Mouse (Mus musculus) small intestine, adult 2 months (tissue): ENCODE measurements around the gene Hist1h3d. TPM values are rescaled to one million over a fixed set of nuclear protein-coding genes. Genes with fewer than 3 reads are reported as not detected.
A peak's percentile ranks its signal among the peaks of the same experiment; 100 is the strongest.
"Not testable (repeated sequence)": the region's sequence is repeated elsewhere in the genome, so short reads cannot be mapped to it uniquely, and the experiment has no call there.

Source experiments
- H3K27ac ChIP-seq: fragments of 200-500 bp; 2 replicates; pipeline ENCODE4 v1.5.1; 2012; ENCODE audit warnings: low read depth, low read length, control low read depth, inconsistent platforms; ENCODE audit not compliant: insufficient read depth
- H3K27me3 ChIP-seq: fragments of 200-500 bp; 2 replicates; pipeline ENCODE4 v1.6.1; 2012; ENCODE audit warnings: mild to moderate bottlenecking, moderate library complexity, low read length, inconsistent platforms; ENCODE audit not compliant: control insufficient read depth, insufficient read depth
- H3K36me3 ChIP-seq: fragments of 200-500 bp; 2 replicates; pipeline ENCODE4 v1.6.1; 2012; ENCODE audit warnings: mild to moderate bottlenecking, low read length, control low read depth, inconsistent platforms; ENCODE audit not compliant: control insufficient read depth, insufficient read depth
- H3K4me1 ChIP-seq: fragments of 200-500 bp; 2 replicates; pipeline ENCODE4 v1.6.1; 2012; ENCODE audit warnings: low read length, inconsistent platforms, mixed read lengths; ENCODE audit not compliant: control insufficient read depth, insufficient read depth, insufficient read length
- H3K4me3 ChIP-seq: fragments of 200-500 bp; 2 replicates; pipeline ENCODE4 v1.5.1; 2012; ENCODE audit warnings: low read depth, mild to moderate bottlenecking, control low read depth, inconsistent platforms, low read length, moderate library complexity
- CTCF ChIP-seq: fragments of 200-500 bp; IDR thresholded peaks from 2 replicates; pipeline ENCODE4 v1.5.1; 2012; ENCODE audit warnings: low read depth, mild to moderate bottlenecking, control low read depth, inconsistent platforms, low read length, moderate library complexity, mixed read lengths; ENCODE audit not compliant: insufficient replicate concordance, insufficient read length; ENCODE audit errors: extremely low read depth
- POLR2A ChIP-seq: fragments of 200-500 bp; IDR thresholded peaks from 2 replicates; pipeline ENCODE4 v1.6.1; 2012; ENCODE audit warnings: low read depth, mild to moderate bottlenecking, control low read depth, inconsistent platforms, low read length, moderate library complexity
- WGBS: fragments of 180-500 bp; shearing (Covaris S2); methylation state at CpG from one replicate; pipeline ENCODE4 v1.1.7; 2018; 5-methylcytosine and 5-hydroxymethylcytosine counted together
- polyA plus RNA-seq: library from polyadenylated mRNA; depleted of rRNA; stranded (reverse); fragments of >200 nt; gene quantifications from 2 replicates; pipeline ENCODE4 v1.2.3, GENCODE M21; 2012

Gene Hist1h3d
- polyA plus RNA-seq, 1 experiment: 24.2 TPM

- Histone ChIP-seq H3K27me3 (no peaks in the 10 kb centered on the region), H3K4me3 (peak overlapping the region; percentile 39), H3K36me3 (no peaks in the 10 kb centered on the region), H3K4me1 (peaks cover 2% of the 10 kb centered on the region; the same call in 1 of the 2 replicates), H3K27ac (peak overlapping the region; percentile 93)
- TF ChIP-seq CTCF (no peak), POLR2A (no peak)
- under 1% methylated on average over 18 of the region's 18 CpGs for WGBS
Measured at GRCm38 (mm10) chr13:23562699-23563462, 12.7 kb upstream of the Hist1h3d start.

GRCm38 (mm10) chr13:23564482-23564881, 11.1 kb upstream of the Hist1h3d start:
- Histone ChIP-seq H3K4me3 (no peak overlapping the region), H3K4me1 (peaks cover 2% of the 10 kb centered on the region; the same call in 1 of the 2 replicates), H3K36me3 (no peaks in the 10 kb centered on the region), H3K27me3 (no peaks in the 10 kb centered on the region), H3K27ac (no peak overlapping the region)
- 69% methylated on average over 2 of the region's 2 CpGs for WGBS
- TF ChIP-seq POLR2A (no peak), CTCF (no peak)

GRCm38 (mm10) chr13:23570261-23571021, 5.1 kb upstream of the Hist1h3d start:
- Histone ChIP-seq H3K27ac (peak overlapping the region; percentile 85), H3K4me3 (peak overlapping the region; percentile 69)
- WGBS: under 1% methylated on average over 28 of the region's 41 CpGs

GRCm38 (mm10) chr13:23571022-23571503, 4.5 kb upstream of the Hist1h3d start, which contains the start of the genes Hist1h2ae and Hist1h2bg:
Gene Hist1h2ae, minus strand, starts transcription at chr13:23571220.
Gene Hist1h2bg, plus strand, starts transcription at chr13:23571396.
- WGBS: 0% methylated on average over 18 of the region's 18 CpGs
- TF ChIP-seq CTCF (no peak), POLR2A (no peak; the same call in 1 of the 2 replicates)

More at GRCm38 (mm10) chr13:23570261-23571021, 5.1 kb upstream of the Hist1h3d start:
- not testable (repeated sequence) for H3K4me1 ChIP-seq, H3K36me3 ChIP-seq, H3K27me3 ChIP-seq

GRCm38 (mm10) chr13:23571504-23572217, 3.9 kb upstream of the Hist1h3d start:
- under 1% methylated on average over 19 of the region's 34 CpGs for WGBS
- Histone ChIP-seq H3K27ac (peak overlapping the region; percentile 90), H3K4me3 (peak overlapping the region; percentile 64)
- H3K36me3 ChIP-seq, H3K27me3 ChIP-seq, H3K4me1 ChIP-seq: not testable (repeated sequence)

More at GRCm38 (mm10) chr13:23571022-23571503, 4.5 kb upstream of the Hist1h3d start, which contains the start of the genes Hist1h2ae and Hist1h2bg:
- Histone ChIP-seq H3K4me1 (no peaks in the 10 kb centered on the region), H3K27me3 (no peaks in the 10 kb centered on the region), H3K4me3 (peak within 1 kb of the TSS; percentile 69), H3K27ac (peak within 1 kb of the TSS; percentile 90), H3K36me3 (no peaks in the 10 kb centered on the region)

- H3K27ac ChIP-seq: no peak overlapping the region; the same call in 1 of the 2 replicates
Measured at GRCm38 (mm10) chr13:23572218-23573033, 3.1 kb upstream of the Hist1h3d start.

GRCm38 (mm10) chr13:23573034-23573897, 2.3 kb upstream of the Hist1h3d start:
- 5% methylated on average over 20 of the region's 20 CpGs for WGBS
- peak overlapping the region; percentile 65 for H3K4me3 ChIP-seq
- peak overlapping the region; percentile 89 for H3K27ac ChIP-seq

More at GRCm38 (mm10) chr13:23572218-23573033, 3.1 kb upstream of the Hist1h3d start:
- Histone ChIP-seq H3K36me3 (no peaks in the 10 kb centered on the region), H3K27me3 (no peaks in the 10 kb centered on the region), H3K4me1 (no peaks in the 10 kb centered on the region), H3K4me3 (no peak overlapping the region)
- WGBS: 20% methylated on average over 2 of the region's 2 CpGs
- no peak for TF ChIP-seq CTCF
- no peak for TF ChIP-seq POLR2A

GRCm38 (mm10) chr13:23573898-23574524, 1.6 kb upstream of the Hist1h3d start, which contains the start of the genes Hist1h2bf and Hist1h2ad:
Gene Hist1h2bf, minus strand, starts transcription at chr13:23574196.
Gene Hist1h2ad, plus strand, starts transcription at chr13:23574381.
- not testable (repeated sequence) for H3K36me3 ChIP-seq, H3K27me3 ChIP-seq, H3K4me1 ChIP-seq
- WGBS: under 1% methylated on average over 42 of the region's 42 CpGs
- H3K4me3 ChIP-seq: peak within 1 kb of the TSS; percentile 65
- H3K27ac ChIP-seq: peak within 1 kb of the TSS; percentile 89

More at GRCm38 (mm10) chr13:23573034-23573897, 2.3 kb upstream of the Hist1h3d start:
- H3K27me3 ChIP-seq, H3K36me3 ChIP-seq, H3K4me1 ChIP-seq: not testable (repeated sequence)
